Mouse (Mus musculus) heart, embryonic 16.5 days (tissue): ENCODE measurements at regions not wholly inside any gene's neighbourhood (a gene's known extent, or its start where the extent isn't known, plus 50 kb on each side); places are given as distances from the start of the nearest gene placed in this dataset.

Source experiments
- ATAC-seq: fragments of 200-750 bp; cut with Nextera tagmentation; replicated peaks from 2 replicates; pipeline ENCODE4 v1.8.0; 2017; ENCODE audit warnings: moderate number of reproducible peaks; ENCODE audit not compliant: insufficient read depth, low FRiP score; ENCODE audit errors: extremely low read depth
- H3K27ac ChIP-seq: fragments of 300-500 bp; sonication (generic); 2 replicates; pipeline ENCODE4 v1.5.1; 2014; ENCODE audit warnings: mild to moderate bottlenecking, low read length, control low read depth, moderate library complexity
- H3K27me3 ChIP-seq: fragments of 300-500 bp; sonication (generic); 2 replicates; pipeline ENCODE4 v1.6.1; 2014; ENCODE audit warnings: low read length, mixed read lengths; ENCODE audit not compliant: control insufficient read depth, insufficient read depth
- H3K36me3 ChIP-seq: fragments of 300-500 bp; sonication (generic); 2 replicates; pipeline ENCODE4 v1.6.1; 2014; ENCODE audit not compliant: control insufficient read depth, insufficient read depth
- H3K4me1 ChIP-seq: fragments of 300-500 bp; sonication (generic); 2 replicates; pipeline ENCODE4 v1.6.1; 2014; ENCODE audit warnings: low read length, mixed read lengths; ENCODE audit not compliant: control insufficient read depth, insufficient read depth
- H3K4me2 ChIP-seq: fragments of 300-500 bp; sonication (generic); 2 replicates; pipeline ENCODE4 v1.6.1; 2014; ENCODE audit warnings: low read depth, mild to moderate bottlenecking, control low read depth, low read length
- H3K4me3 ChIP-seq: fragments of 300-500 bp; sonication (generic); 2 replicates; pipeline ENCODE4 v1.5.1; 2014; ENCODE audit warnings: mild to moderate bottlenecking, control low read depth, low read length
- H3K9ac ChIP-seq: fragments of 300-500 bp; sonication (generic); 2 replicates; pipeline ENCODE4 v1.6.1; 2014; ENCODE audit warnings: low read length, control low read depth
- H3K9me3 ChIP-seq: fragments of 300-500 bp; sonication (generic); replicated peaks from 2 replicates; pipeline ENCODE4 v1.6.1; 2016; ENCODE audit warnings: low read length; ENCODE audit not compliant: control insufficient read depth
- WGBS: fragments of 180-500 bp; shearing (Covaris S2); extraction: QIAGEN DNeasy Blood & Tissue Kit; methylation state at CpG from one replicate; pipeline ENCODE4 v1.1.7; 2014; 5-methylcytosine and 5-hydroxymethylcytosine counted together

GRCm38 (mm10) chr11:8269171-8269570 is 395.2 kb downstream of the Tns3 start:
- Histone ChIP-seq H3K36me3 (no peaks in the 10 kb centered on the region), H3K4me2 (no peak overlapping the region), H3K9me3 (no peaks in the 10 kb centered on the region), H3K9ac (no peak overlapping the region), H3K4me1 (no peaks in the 10 kb centered on the region), H3K27ac (no peak overlapping the region), H3K4me3 (no peak overlapping the region), H3K27me3 (no peaks in the 10 kb centered on the region)
- WGBS: 58% methylated on average over 2 of the region's 2 CpGs
- no peak for ATAC-seq

GRCm38 (mm10) chr11:8254036-8254435 is 410.3 kb downstream of the Tns3 start:
- no peak overlapping the region for H3K4me2 ChIP-seq
- 60% methylated on average over 2 of the region's 2 CpGs for WGBS
- no peak overlapping the region for H3K27ac ChIP-seq
- H3K9me3 ChIP-seq: no peaks in the 10 kb centered on the region
- no peak overlapping the region for H3K9ac ChIP-seq
- no peak for ATAC-seq
- no peak overlapping the region for H3K4me3 ChIP-seq
- no peaks in the 10 kb centered on the region for H3K27me3 ChIP-seq
- H3K4me1 ChIP-seq: no peaks in the 10 kb centered on the region
- H3K36me3 ChIP-seq: no peaks in the 10 kb centered on the region

GRCm38 (mm10) chr11:8251360-8251759 is 413.0 kb downstream of the Tns3 start:
- no peak overlapping the region for H3K4me2 ChIP-seq
- no peak overlapping the region for H3K9ac ChIP-seq
- WGBS: 64% methylated on average over 2 of the region's 2 CpGs
- no peaks in the 10 kb centered on the region for H3K9me3 ChIP-seq
- no peak for ATAC-seq
- H3K4me3 ChIP-seq: no peak overlapping the region
- no peaks in the 10 kb centered on the region for H3K36me3 ChIP-seq
- no peaks in the 10 kb centered on the region for H3K4me1 ChIP-seq
- H3K27ac ChIP-seq: no peak overlapping the region
- H3K27me3 ChIP-seq: no peaks in the 10 kb centered on the region

GRCm38 (mm10) chr11:8249468-8249867 is 414.9 kb downstream of the Tns3 start:
- Histone ChIP-seq H3K9me3 (no peaks in the 10 kb centered on the region), H3K36me3 (no peaks in the 10 kb centered on the region), H3K4me3 (no peak overlapping the region), H3K27ac (no peak overlapping the region), H3K9ac (no peak overlapping the region), H3K27me3 (no peaks in the 10 kb centered on the region), H3K4me1 (no peaks in the 10 kb centered on the region), H3K4me2 (no peak overlapping the region)
- WGBS: 50% methylated on average over 8 of the region's 8 CpGs
- no peak for ATAC-seq

- H3K27ac ChIP-seq: no peak overlapping the region
- ATAC-seq: no peak
- 41% methylated on average over 5 of the region's 5 CpGs for WGBS
Observed at GRCm38 (mm10) chr11:8247535-8247934, 416.8 kb downstream of the Tns3 start.

GRCm38 (mm10) chr11:8247024-8247423 is 417.3 kb downstream of the Tns3 start:
- 81% methylated on average over 2 of the region's 2 CpGs for WGBS
- H3K27ac ChIP-seq: no peak overlapping the region
- no peaks in the 10 kb centered on the region for H3K4me1 ChIP-seq
- H3K36me3 ChIP-seq: no peaks in the 10 kb centered on the region
- no peak overlapping the region for H3K4me3 ChIP-seq
- no peaks in the 10 kb centered on the region for H3K9me3 ChIP-seq
- no peaks in the 10 kb centered on the region for H3K27me3 ChIP-seq
- no peak overlapping the region for H3K9ac ChIP-seq
- no peak for ATAC-seq
- H3K4me2 ChIP-seq: no peak overlapping the region

More at GRCm38 (mm10) chr11:8247535-8247934, 416.8 kb downstream of the Tns3 start:
- Histone ChIP-seq H3K4me3 (no peak overlapping the region), H3K9ac (no peak overlapping the region), H3K4me1 (no peaks in the 10 kb centered on the region), H3K4me2 (no peak overlapping the region), H3K9me3 (no peaks in the 10 kb centered on the region), H3K27me3 (no peaks in the 10 kb centered on the region), H3K36me3 (no peaks in the 10 kb centered on the region)

GRCm38 (mm10) chr11:8245408-8246003 is 418.8 kb downstream of the Tns3 start:
- Histone ChIP-seq H3K36me3 (no peaks in the 10 kb centered on the region), H3K9ac (no peak overlapping the region), H3K4me1 (no peaks in the 10 kb centered on the region), H3K27ac (no peak overlapping the region), H3K27me3 (no peaks in the 10 kb centered on the region), H3K4me3 (no peak overlapping the region), H3K9me3 (peaks cover 1% of the 10 kb centered on the region), H3K4me2 (no peak overlapping the region)
- no peak for ATAC-seq
- WGBS: 24% methylated on average over 3 of the region's 3 CpGs

- H3K9me3 ChIP-seq: peaks cover 7% of the 10 kb centered on the region
- 71% methylated on average over 1 of the region's 1 CpGs for WGBS
- H3K4me2 ChIP-seq: no peak overlapping the region
- no peak overlapping the region for H3K9ac ChIP-seq
- H3K27me3 ChIP-seq: no peaks in the 10 kb centered on the region
- H3K27ac ChIP-seq: no peak overlapping the region
- H3K4me1 ChIP-seq: no peaks in the 10 kb centered on the region
- no peaks in the 10 kb centered on the region for H3K36me3 ChIP-seq
- no peak for ATAC-seq
- no peak overlapping the region for H3K4me3 ChIP-seq
Observed at GRCm38 (mm10) chr11:8238498-8238897, 425.8 kb downstream of the Tns3 start.

- no peak for ATAC-seq
- no peaks in the 10 kb centered on the region for H3K27me3 ChIP-seq
- WGBS: 45% methylated on average over 4 of the region's 4 CpGs
Observed at GRCm38 (mm10) chr11:8237556-8237955, 426.8 kb downstream of the Tns3 start.

More at GRCm38 (mm10) chr11:8237556-8237955, 426.8 kb downstream of the Tns3 start:
- no peak overlapping the region for H3K9ac ChIP-seq
- no peak overlapping the region for H3K4me2 ChIP-seq
- peaks cover 7% of the 10 kb centered on the region for H3K9me3 ChIP-seq
- no peak overlapping the region for H3K4me3 ChIP-seq
- no peaks in the 10 kb centered on the region for H3K4me1 ChIP-seq
- H3K27ac ChIP-seq: no peak overlapping the region
- no peaks in the 10 kb centered on the region for H3K36me3 ChIP-seq
